8 mouse cellular contexts compared by ENCODE assay signal in the genomic region with DNA sequence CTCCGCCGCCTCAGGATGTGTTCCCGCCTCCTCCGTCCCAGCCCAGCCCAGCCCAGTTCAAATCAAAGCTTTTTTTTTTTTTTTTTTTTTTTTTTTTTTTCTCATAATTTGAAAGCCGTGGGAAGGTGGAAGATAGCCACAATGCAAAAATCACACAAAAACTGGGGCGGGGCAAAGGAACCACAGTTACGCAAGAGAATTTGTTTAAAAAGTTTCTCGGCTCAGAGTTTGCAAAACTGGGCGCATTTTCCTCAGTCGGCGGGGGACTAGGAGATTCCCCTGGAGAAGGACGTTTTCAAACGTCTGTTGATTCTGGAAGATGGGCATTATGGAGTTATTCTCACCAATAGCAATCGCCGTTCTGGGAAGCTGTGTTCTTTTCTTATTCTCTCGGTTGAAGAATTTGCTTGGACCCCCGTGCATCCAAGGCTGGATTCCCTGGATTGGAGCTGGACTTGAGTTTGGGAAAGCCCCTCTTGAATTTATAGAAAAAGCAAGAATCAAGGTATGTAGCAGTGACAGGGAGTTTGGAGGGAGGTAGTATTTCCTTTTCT. TPM values are rescaled to one million over a fixed set of nuclear protein-coding genes. Genes with fewer than 3 reads are reported as not detected.
DNase-seq lines count a peak whose midpoint lies in the region; ATAC-seq and TF ChIP-seq lines count a peak whose summit lies in the region.

A gene (plus strand): TSS at position 136 of the 554 bp plus-strand sequence.

- H3K4me1 ChIP-seq in embryonic facial prominence, embryonic 10.5 days: peaks cover 35% of the 10 kb centered on the region
- peaks cover 7% of the 10 kb centered on the region for H3K4me1 ChIP-seq in intestine, embryonic 15.5 days (replicated peaks)

- ATAC-seq in intestine, embryonic 15.5 days: peak; percentile 15; the same call in 1 of the 2 replicates

- H3K79me2 ChIP-seq in myocyte (ENCODE audit: control insufficient read depth, insufficient read depth): no peaks in the 10 kb centered on the region

- H3K27me3 ChIP-seq in embryonic facial prominence, embryonic 10.5 days (replicated peaks; ENCODE audit: low read depth, poor library complexity, severe bottlenecking): no peaks in the 10 kb centered on the region
- no peaks in the 10 kb centered on the region for H3K27me3 ChIP-seq in intestine, embryonic 15.5 days (replicated peaks)
- H3K27me3 ChIP-seq in myocyte (ENCODE audit: control insufficient read depth, insufficient read depth, insufficient read length): no peaks in the 10 kb centered on the region

- H3K4me3 ChIP-seq in left cerebral cortex, adult 2 months: peak within 1 kb of the TSS; percentile 61
- H3K4me3 ChIP-seq in embryonic facial prominence, embryonic 10.5 days: peak within 1 kb of the TSS; percentile 91
- H3K4me3 ChIP-seq in intestine, embryonic 15.5 days (replicated peaks): peak within 1 kb of the TSS; percentile 82
- H3K4me3 ChIP-seq in myocyte: peak within 1 kb of the TSS; percentile 55

- intact Hi-C loops in left cerebral cortex, adult 2 months (cut with DNase I): no loop called here
- intact Hi-C loops in left cerebral cortex, postnatal 4 days (cut with DNase I): no loop called here

- WGBS in embryonic facial prominence, embryonic 10.5 days: under 1% methylated on average over 17 of the region's 17 CpGs
- under 1% methylated on average over 17 of the region's 17 CpGs for WGBS in intestine, embryonic 15.5 days

- H3ac ChIP-seq in myocyte (ENCODE audit: control insufficient read depth, insufficient read length): no peak within 1 kb of the TSS

- no peak for TF ChIP-seq CTCF in left cerebral cortex, adult 2 months (IDR thresholded peaks at IDR 0.05)

- H3K36me3 ChIP-seq in embryonic facial prominence, embryonic 10.5 days (replicated peaks): peaks cover 14% of the 10 kb centered on the region
- H3K36me3 ChIP-seq in intestine, embryonic 15.5 days: no peaks in the 10 kb centered on the region
- H3K36me3 ChIP-seq in myocyte (ENCODE audit: control insufficient read depth, insufficient read depth): no peaks in the 10 kb centered on the region

- H3K4me2 ChIP-seq in intestine, embryonic 15.5 days (replicated peaks): peak within 1 kb of the TSS; percentile 94
- H3K4me2 ChIP-seq in myocyte (ENCODE audit: low read depth): peak within 1 kb of the TSS; percentile 89

- TF ChIP-seq POLR2A in myocyte (IDR thresholded peaks at IDR 0.05; ENCODE audit: insufficient read length, low read depth): no peak

- peak within 1 kb of the TSS; percentile 66 for H3K9ac ChIP-seq in intestine, embryonic 15.5 days

- peak within 1 kb of the TSS; percentile 63 for H3K27ac ChIP-seq in left cerebral cortex, adult 2 months
- peak within 1 kb of the TSS; percentile 91 for H3K27ac ChIP-seq in embryonic facial prominence, embryonic 10.5 days (replicated peaks)
- 0 out of 2 replicates have a peak within 1 kb of the TSS, but pooled peaks have one; percentile 44 for H3K27ac ChIP-seq in intestine, embryonic 15.5 days

- H3K9me3 ChIP-seq in embryonic facial prominence, embryonic 10.5 days: no peaks in the 10 kb centered on the region
- H3K9me3 ChIP-seq in intestine, embryonic 15.5 days: no peaks in the 10 kb centered on the region

- no peak for DNase-seq in left cerebral cortex, adult 2 months (ENCODE audit: extremely low spot score in 1 of 2, low spot score in 2 of 2)
- DNase-seq in left cerebral cortex, postnatal 4 days: no peak
- no peak for DNase-seq in embryonic facial prominence, embryonic 10.5 days (ENCODE audit: low spot score)
- DNase-seq in urinary bladder, postnatal 36 days (ENCODE audit: low spot score in 2 of 2): no peak
- no peak for DNase-seq in thymus, postnatal 36 days
- no peak for DNase-seq in lung, adult 18-20 months

TF ChIP-seq in myocyte, 11 proteins besides CTCF, POLR2A, EP300 and RAD21:
- TF ChIP-seq POLR2AphosphoS2 (IDR thresholded peaks at IDR 0.05; ENCODE audit: insufficient read length, low read depth): no peak
- TF ChIP-seq E2F4 (IDR thresholded peaks at IDR 0.05; ENCODE audit: insufficient read depth): peak; percentile 78
- TF ChIP-seq CEBPB (IDR thresholded peaks at IDR 0.05; ENCODE audit: insufficient read depth, poor library complexity, severe bottlenecking): peak; percentile 67
- no peak for TF ChIP-seq MYOD1 (IDR thresholded peaks at IDR 0.05; ENCODE audit: control insufficient read depth in 1 of 3, insufficient read length in 2 of 3, low read depth in 2 of 3)
TF ChIP-seq in myocyte: peak in this region for 2.

RNA-seq across cellular contexts. Expression of the gene that starts here (rescaled TPM):
- total RNA-seq in left cerebral cortex, adult 2 months (2021): 1 to 10 TPM; 2.0 to 3.6 TPM
- total RNA-seq in left cerebral cortex, postnatal 4 days (2021): 1 to 10 TPM; 2.0 to 2.3 TPM
- polyA plus RNA-seq in embryonic facial prominence, embryonic 10.5 days (2016; fragmentation: Nextera tagmentation; extraction: Ambion mirVana): 33.7 and 34.2 TPM in 2 replicates
- 16.5 and 18.7 TPM in 2 replicates for polyA plus RNA-seq in intestine, embryonic 15.5 days (2015; fragmentation: Nextera tagmentation; extraction: Ambion mirVana)
- 1.7 TPM for polyA plus RNA-seq in myocyte (2012; fragmentation: generic; extraction: Trizol)
